Mouse (Mus musculus) embryonic facial prominence, embryonic 15.5 days (tissue): Measurements from ENCODE around the gene Sap25. TPM values are rescaled to one million over a fixed set of nuclear protein-coding genes. Genes with fewer than 3 reads are reported as not detected.

Source experiments
- ATAC-seq: fragments of 200-750 bp; cut with Nextera tagmentation; 2 replicates; pipeline ENCODE4 v1.8.0; 2017; ENCODE audit warnings: low read depth, moderate TSS enrichment; ENCODE audit not compliant: insufficient number of reproducible peaks, low FRiP score, low TSS enrichment
- H3K27ac ChIP-seq: fragments of 300-500 bp; sonication (generic); replicated peaks from 2 replicates; pipeline ENCODE4 v1.5.1; 2015; ENCODE audit warnings: mild to moderate bottlenecking, inconsistent platforms
- H3K27me3 ChIP-seq: fragments of 300-500 bp; sonication (generic); 2 replicates; pipeline ENCODE4 v1.6.1; 2015; ENCODE audit warnings: inconsistent platforms
- H3K36me3 ChIP-seq: fragments of 300-500 bp; sonication (generic); 2 replicates; pipeline ENCODE4 v1.6.1; 2015; ENCODE audit warnings: mild to moderate bottlenecking, inconsistent platforms
- H3K4me1 ChIP-seq: fragments of 300-500 bp; sonication (generic); 2 replicates; pipeline ENCODE4 v1.6.1; 2015; ENCODE audit warnings: inconsistent platforms
- H3K4me2 ChIP-seq: fragments of 300-500 bp; sonication (generic); replicated peaks from 2 replicates; pipeline ENCODE4 v1.6.1; 2015; ENCODE audit warnings: mild to moderate bottlenecking, inconsistent platforms
- H3K4me3 ChIP-seq: fragments of 300-500 bp; sonication (generic); replicated peaks from 2 replicates; pipeline ENCODE4 v1.5.1; 2015; ENCODE audit warnings: mild to moderate bottlenecking, inconsistent platforms
- H3K9ac ChIP-seq: fragments of 300-500 bp; sonication (generic); 2 replicates; pipeline ENCODE4 v1.6.1; 2015; ENCODE audit warnings: inconsistent platforms
- H3K9me3 ChIP-seq: fragments of 300-500 bp; sonication (generic); replicated peaks from 2 replicates; pipeline ENCODE4 v1.6.1; 2016; ENCODE audit warnings: inconsistent platforms
- WGBS: fragments of 180-500 bp; shearing (Covaris S2); methylation state at CpG from one replicate; pipeline ENCODE4 v1.1.7; 2015; 5-methylcytosine and 5-hydroxymethylcytosine counted together
- polyA plus RNA-seq: library from polyadenylated mRNA; unstranded; fragments of >200 nt; fragmentation: Nextera tagmentation; extraction: Ambion mirVana; gene quantifications from 2 replicates; pipeline ENCODE4 v1.2.1, GENCODE M21; 2015

Gene Sap25
- polyA plus RNA-seq, 1 experiment from 2014 or later, result 10.2 TPM

- Histone ChIP-seq H3K27me3 (no peaks in the 10 kb centered on the region), H3K36me3 (peaks cover 26% of the 10 kb centered on the region), H3K4me2 (no peak overlapping the region), H3K9ac (no peak overlapping the region), H3K4me3 (no peak overlapping the region), H3K9me3 (no peaks in the 10 kb centered on the region), H3K4me1 (peaks cover 20% of the 10 kb centered on the region), H3K27ac (no peak overlapping the region)
- 57% methylated on average over 10 of the region's 10 CpGs for WGBS
- no peak for ATAC-seq
These were observed 27.8 kb downstream of the Sap25 start for GRCm38 (mm10) chr5:137668971-137669370.

DNA sequence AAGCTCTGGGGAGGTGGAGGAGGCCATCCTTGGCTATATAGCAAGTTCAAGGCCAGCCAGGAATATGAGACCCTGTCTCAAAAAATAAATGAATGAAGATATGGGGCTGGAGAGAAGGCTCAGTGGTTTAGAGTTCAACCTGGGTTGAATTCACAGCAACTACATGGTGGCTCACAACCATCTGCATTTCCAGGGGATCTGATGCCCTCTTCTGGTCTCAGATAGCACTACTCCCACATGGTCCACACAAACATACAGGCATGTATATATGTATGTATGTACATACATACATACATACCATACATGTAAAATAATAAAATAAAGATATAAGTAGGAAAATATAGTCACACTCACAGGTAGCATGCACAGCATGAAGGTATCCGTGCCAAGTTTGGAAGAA lies 29.1 kb downstream of the Sap25 start:
- WGBS, result 93% methylated on average over 1 of the region's 1 CpGs

DNA sequence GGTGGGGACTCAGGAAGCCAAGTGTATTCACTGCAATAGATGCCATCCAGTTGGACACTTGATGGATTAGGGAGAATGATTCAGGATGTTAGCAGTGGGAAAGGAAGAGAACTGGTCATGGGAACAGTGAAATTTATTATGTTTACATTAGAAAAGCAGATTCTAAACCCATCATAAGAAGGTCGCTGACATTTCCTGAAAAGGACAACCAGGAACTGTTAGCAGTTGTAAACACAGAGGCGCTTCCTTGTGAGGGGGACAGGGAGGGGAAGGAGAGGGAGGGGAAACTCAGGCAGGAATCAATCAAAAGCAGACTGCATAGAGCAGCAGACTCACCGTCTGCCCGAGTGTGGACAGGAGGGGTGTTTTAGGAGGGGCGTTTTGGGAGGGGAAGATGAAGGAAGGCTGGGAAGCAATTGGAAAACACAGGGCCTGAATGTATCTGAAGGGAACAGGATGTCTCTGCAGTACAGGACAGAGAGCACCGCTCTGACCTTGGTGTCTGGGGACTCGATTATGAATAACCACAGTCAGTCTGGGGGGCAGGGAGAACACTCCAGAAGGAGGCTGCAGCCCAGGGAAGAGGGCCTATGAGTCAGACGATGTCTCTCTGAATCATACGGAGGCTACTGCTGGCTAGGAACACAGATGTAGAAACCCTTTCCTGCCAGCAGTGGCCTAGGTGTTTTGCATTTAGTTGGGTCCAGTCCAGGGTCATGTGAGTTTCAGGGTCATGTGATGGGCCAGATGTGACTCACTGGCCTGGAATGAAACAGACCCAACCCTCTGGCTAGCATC lies 30.5 kb downstream of the Sap25 start:
- H3K9me3 ChIP-seq, result no peaks in the 10 kb centered on the region
- ATAC-seq, result peak; percentile 61
- no peak overlapping the region for H3K9ac ChIP-seq
- H3K36me3 ChIP-seq, result peaks cover 11% of the 10 kb centered on the region
- H3K4me3 ChIP-seq, result no peak overlapping the region
- peak overlapping the region; percentile 52 for H3K27ac ChIP-seq
- no peak overlapping the region for H3K4me2 ChIP-seq
- no peaks in the 10 kb centered on the region for H3K27me3 ChIP-seq
- peaks cover 20% of the 10 kb centered on the region for H3K4me1 ChIP-seq
- 20% methylated on average over 9 of the region's 9 CpGs for WGBS

More for the DNA sequence above, 29.1 kb downstream of the Sap25 start:
- no peak overlapping the region for H3K4me2 ChIP-seq
- H3K4me1 ChIP-seq, result peaks cover 20% of the 10 kb centered on the region
- no peaks in the 10 kb centered on the region for H3K27me3 ChIP-seq
- H3K9ac ChIP-seq, result no peak overlapping the region
- H3K36me3 ChIP-seq, result peaks cover 16% of the 10 kb centered on the region
- no peak overlapping the region for H3K27ac ChIP-seq
- no peak for ATAC-seq
- H3K9me3 ChIP-seq, result no peaks in the 10 kb centered on the region
- H3K4me3 ChIP-seq, result no peak overlapping the region

GRCm38 (mm10) chr5:137672361-137672760 lies 31.2 kb downstream of the Sap25 start:
- Histone ChIP-seq H3K9ac (no peak overlapping the region), H3K27ac (peak overlapping the region; percentile 52), H3K4me2 (no peak overlapping the region), H3K4me1 (peaks cover 20% of the 10 kb centered on the region), H3K27me3 (no peaks in the 10 kb centered on the region), H3K9me3 (no peaks in the 10 kb centered on the region), H3K36me3 (peaks cover 7% of the 10 kb centered on the region; the same call in 1 of the 2 replicates), H3K4me3 (no peak overlapping the region)
- WGBS, result 64% methylated on average over 5 of the region's 5 CpGs
- no peak for ATAC-seq

DNA sequence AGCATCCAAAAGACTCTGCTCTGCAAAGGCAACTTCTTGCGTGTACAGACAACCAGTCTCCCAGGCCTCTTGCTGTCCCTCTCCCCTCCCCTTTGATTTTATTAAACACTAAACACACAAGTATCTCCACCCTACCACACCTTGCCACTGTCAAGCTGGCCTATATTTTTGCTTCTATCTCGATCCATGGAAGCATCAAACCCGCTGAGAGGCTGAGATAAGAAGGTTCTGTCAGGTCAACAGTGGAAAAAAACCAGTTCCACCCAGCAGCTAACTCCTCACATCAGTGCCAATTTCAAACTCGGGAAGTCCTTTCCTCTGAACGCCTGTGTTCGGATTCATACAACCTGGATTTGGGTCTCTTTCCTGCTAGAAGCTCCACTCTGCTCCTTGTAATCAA lies 31.9 kb downstream of the Sap25 start:
- ATAC-seq, result no peak
- Histone ChIP-seq H3K4me3 (no peak overlapping the region), H3K27me3 (no peaks in the 10 kb centered on the region), H3K9ac (no peak overlapping the region), H3K4me1 (peaks cover 20% of the 10 kb centered on the region), H3K9me3 (no peaks in the 10 kb centered on the region), H3K36me3 (peaks cover 3% of the 10 kb centered on the region; the same call in 1 of the 2 replicates), H3K4me2 (no peak overlapping the region), H3K27ac (no peak overlapping the region)
- WGBS, result 83% methylated on average over 6 of the region's 6 CpGs

DNA sequence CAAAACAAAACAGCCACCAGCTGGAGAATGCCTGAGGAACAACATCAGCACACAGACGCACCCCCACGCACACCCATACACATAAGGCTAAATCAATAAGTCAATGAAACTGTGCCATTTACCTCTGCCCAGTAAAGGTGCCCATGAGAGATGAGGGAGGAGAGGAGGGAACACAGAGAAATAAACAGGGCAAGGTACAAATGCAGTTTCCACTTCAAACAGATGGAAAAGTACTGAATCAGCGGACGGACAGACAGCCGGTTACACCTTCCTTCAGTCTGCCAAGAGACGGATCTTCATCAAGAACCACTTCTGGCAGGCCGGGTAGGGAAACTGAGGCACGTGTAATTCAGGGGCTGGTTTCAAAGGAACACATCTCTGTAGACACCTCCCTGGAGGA lies 33.7 kb downstream of the Sap25 start:
- 89% methylated on average over 8 of the region's 8 CpGs for WGBS
- H3K27ac ChIP-seq, result no peak overlapping the region
- ATAC-seq, result no peak

GRCm38 (mm10) chr5:137677859-137678258 lies 36.7 kb downstream of the Sap25 start:
- Histone ChIP-seq H3K36me3 (peaks cover 3% of the 10 kb centered on the region; the same call in 1 of the 2 replicates), H3K27me3 (no peaks in the 10 kb centered on the region), H3K9me3 (no peaks in the 10 kb centered on the region), H3K27ac (no peak overlapping the region), H3K4me1 (peaks cover under 1% of the 10 kb centered on the region; the same call in 1 of the 2 replicates), H3K4me2 (no peak overlapping the region), H3K9ac (no peak overlapping the region), H3K4me3 (no peak overlapping the region)
- WGBS, result 94% methylated on average over 8 of the region's 8 CpGs
- no peak for ATAC-seq

More for the DNA sequence above, 33.7 kb downstream of the Sap25 start:
- no peak overlapping the region for H3K4me2 ChIP-seq
- H3K4me3 ChIP-seq, result no peak overlapping the region
- peaks cover 15% of the 10 kb centered on the region for H3K4me1 ChIP-seq
- H3K27me3 ChIP-seq, result no peaks in the 10 kb centered on the region
- no peak overlapping the region for H3K9ac ChIP-seq
- no peaks in the 10 kb centered on the region for H3K9me3 ChIP-seq
- peaks cover 3% of the 10 kb centered on the region; the same call in 1 of the 2 replicates for H3K36me3 ChIP-seq

DNA sequence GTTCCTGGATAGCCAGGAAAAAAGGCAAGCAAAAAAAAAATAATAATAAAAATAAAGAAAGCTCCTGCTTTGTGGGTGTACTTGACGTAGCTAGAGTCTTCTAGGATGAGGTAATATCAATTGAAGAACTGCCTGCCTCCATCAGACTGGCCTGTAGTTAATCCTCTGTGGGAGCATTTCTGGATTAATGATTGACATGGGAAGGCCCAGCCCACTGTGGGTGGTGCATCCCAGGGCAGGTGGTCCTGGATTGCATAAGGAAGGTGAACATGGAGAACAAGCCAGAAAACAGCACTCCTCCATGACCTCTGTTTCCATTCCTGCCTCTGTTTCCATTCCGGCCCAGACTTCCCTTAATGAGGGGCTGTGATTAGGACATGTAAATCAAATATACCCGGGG lies 37.6 kb downstream of the Sap25 start:
- Histone ChIP-seq H3K9me3 (no peaks in the 10 kb centered on the region), H3K4me2 (no peak overlapping the region), H3K4me3 (no peak overlapping the region), H3K27me3 (no peaks in the 10 kb centered on the region), H3K9ac (no peak overlapping the region), H3K36me3 (peaks cover 3% of the 10 kb centered on the region; the same call in 1 of the 2 replicates), H3K4me1 (peaks cover 9% of the 10 kb centered on the region), H3K27ac (no peak overlapping the region)
- WGBS, result 86% methylated on average over 3 of the region's 3 CpGs
- no peak for ATAC-seq

DNA sequence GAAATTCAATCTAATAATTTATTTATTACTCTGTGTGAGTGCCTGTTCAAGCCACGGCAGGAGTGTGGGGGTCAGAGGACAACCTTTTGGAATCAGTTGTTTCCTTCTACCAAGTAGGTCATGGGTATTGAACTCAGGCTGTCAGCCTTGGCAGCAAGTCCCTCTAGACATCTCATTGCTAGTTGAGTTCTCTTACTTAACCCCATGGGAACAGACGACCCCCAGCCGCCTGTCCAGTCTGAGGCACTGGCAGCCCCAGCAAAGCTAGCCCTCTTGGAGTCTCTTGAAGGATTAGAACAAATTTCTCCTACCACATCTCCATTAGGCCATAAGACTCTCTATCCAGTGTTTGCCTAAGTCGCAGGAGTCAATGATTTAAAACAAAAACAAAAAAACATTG lies 38.6 kb downstream of the Sap25 start:
- H3K27ac ChIP-seq, result no peak overlapping the region
- 78% methylated on average over 4 of the region's 4 CpGs for WGBS
- H3K36me3 ChIP-seq, result peaks cover 3% of the 10 kb centered on the region; the same call in 1 of the 2 replicates
- no peaks in the 10 kb centered on the region for H3K9me3 ChIP-seq
- no peak for ATAC-seq
- peaks cover 9% of the 10 kb centered on the region for H3K4me1 ChIP-seq
- no peak overlapping the region for H3K9ac ChIP-seq
- no peak overlapping the region for H3K4me2 ChIP-seq
- no peaks in the 10 kb centered on the region for H3K27me3 ChIP-seq
- H3K4me3 ChIP-seq, result no peak overlapping the region

- Histone ChIP-seq H3K9ac (no peak overlapping the region), H3K4me3 (no peak overlapping the region), H3K36me3 (no peaks in the 10 kb centered on the region; the same call in 1 of the 2 replicates), H3K27ac (no peak overlapping the region), H3K4me1 (peaks cover 13% of the 10 kb centered on the region), H3K27me3 (no peaks in the 10 kb centered on the region), H3K9me3 (no peaks in the 10 kb centered on the region), H3K4me2 (no peak overlapping the region)
- 80% methylated on average over 6 of the region's 6 CpGs for WGBS
- no peak for ATAC-seq
These were observed 41.4 kb downstream of the Sap25 start for GRCm38 (mm10) chr5:137682526-137682925.

DNA sequence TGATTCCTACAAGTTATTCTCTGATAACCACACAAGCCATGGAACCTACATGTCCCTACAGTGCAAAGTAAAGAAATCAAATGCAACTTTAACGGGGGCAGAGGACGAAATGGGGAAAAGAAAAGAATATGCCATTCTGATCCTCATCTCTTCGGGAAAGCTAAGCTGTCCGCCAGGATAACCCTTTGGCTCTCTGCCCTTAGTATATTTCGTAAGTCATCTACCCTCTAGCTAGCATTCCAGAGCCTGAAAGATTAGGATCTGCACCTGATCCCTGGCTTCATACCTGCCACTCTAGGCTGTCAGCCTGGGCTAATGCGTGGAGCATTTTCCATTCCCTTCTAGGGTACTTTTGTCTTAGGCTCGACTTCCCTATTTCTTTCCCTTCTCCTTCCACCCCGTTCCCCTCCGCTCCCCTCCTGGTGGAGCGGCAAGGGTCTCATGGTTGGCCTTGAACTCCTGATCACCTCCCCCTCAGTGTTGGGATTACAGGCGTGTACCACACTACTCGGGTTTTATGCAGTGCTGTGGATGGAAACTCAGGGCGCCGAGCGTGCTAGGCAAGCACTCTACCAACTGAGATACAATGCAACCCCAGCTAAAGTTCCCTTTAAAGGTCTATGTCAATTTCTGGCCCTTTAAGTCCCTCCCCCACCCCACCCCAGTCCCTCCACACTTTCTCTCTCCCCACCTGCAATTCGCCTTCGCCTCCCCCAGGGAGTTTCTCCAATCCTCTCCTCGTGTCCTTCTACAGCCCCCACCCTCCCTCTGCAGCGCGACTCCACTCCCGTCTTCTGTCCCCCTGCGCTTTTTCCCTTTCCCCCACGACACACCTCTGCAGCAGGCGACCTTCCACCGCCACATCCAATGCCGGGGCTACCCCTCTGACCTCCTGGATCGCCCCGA lies 42.5 kb downstream of the Sap25 start:
- Histone ChIP-seq H3K4me2 (peak overlapping the region; percentile 95), H3K27ac (peak overlapping the region; percentile 58; the same call in 1 of the 2 replicates), H3K27me3 (no peaks in the 10 kb centered on the region), H3K9me3 (no peaks in the 10 kb centered on the region), H3K9ac (peak overlapping the region; percentile 50), H3K4me1 (peaks cover 13% of the 10 kb centered on the region), H3K4me3 (peak overlapping the region; percentile 80), H3K36me3 (no peaks in the 10 kb centered on the region; the same call in 1 of the 2 replicates)
- 9% methylated on average over 28 of the region's 28 CpGs for WGBS
- ATAC-seq, result no peak
